27 mouse cellular contexts compared by ENCODE assay signal in the genomic region with DNA sequence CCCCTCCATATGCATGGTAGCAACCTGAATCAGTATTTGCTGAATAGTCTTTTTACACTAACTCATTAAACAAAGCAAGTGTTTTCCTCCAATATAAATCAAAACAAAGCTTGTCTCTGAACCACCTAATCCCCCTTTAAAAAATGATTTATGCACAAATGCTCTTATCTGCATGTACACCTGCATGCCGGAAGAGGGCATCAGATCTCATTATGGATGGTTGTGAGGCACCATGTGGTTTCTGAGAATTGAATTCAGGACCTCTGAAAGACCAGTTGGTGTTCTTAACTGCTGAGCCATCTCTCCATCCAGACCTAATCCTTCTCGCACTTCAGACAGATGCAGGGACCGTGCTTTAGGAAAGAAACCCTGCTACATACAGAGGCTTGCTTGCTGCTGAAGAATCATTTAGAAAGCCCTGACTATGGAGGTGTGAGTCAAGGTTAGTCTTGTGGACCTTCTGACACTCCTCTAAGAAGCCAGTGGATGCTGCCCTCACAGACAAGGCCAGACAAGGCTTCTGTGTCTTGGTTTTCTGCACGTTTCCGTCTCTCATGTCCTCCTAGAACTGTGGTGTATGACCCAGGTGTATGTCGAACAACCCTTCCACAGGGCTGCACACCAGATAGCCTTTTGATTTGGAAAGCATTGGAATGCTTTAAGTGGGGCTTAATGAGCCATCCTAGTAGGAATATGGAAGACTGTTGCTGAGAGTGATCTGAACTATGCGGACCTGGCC. TPM values are rescaled to one million over a fixed set of nuclear protein-coding genes. Genes with fewer than 3 reads are reported as not detected.
A peak's percentile ranks its signal among the peaks of the same experiment; 100 is the strongest.
DNase-seq lines count a peak whose midpoint lies in the region; ATAC-seq and TF ChIP-seq lines count a peak whose summit lies in the region.
"Had no signal": no experiment of that assay in that cellular context is flagged by ENCODE, and none has a peak within 500 bp of the region (broad histone marks: within the 10 kb centered on the region; RNA-seq: fewer than 3 reads in every experiment).

No protein-coding gene starts in this region.

- ATAC-seq in intestine, postnatal 0 days, result no peak
- ATAC-seq in intestine, embryonic 16.5 days, result no peak
- ATAC-seq in midbrain, embryonic 11.5 days (ENCODE audit: low FRiP score), result no peak
- ATAC-seq: activated CD4-positive, CD25-positive, alpha-beta regulatory T cell, adult 4 months had no signal

- no peak overlapping the region for H3K9ac ChIP-seq in intestine, postnatal 0 days (ENCODE audit: low read depth, low read length)
- no peak overlapping the region for H3K9ac ChIP-seq in intestine, embryonic 16.5 days (ENCODE audit: low read depth, low read length)
- H3K9ac ChIP-seq in midbrain, embryonic 11.5 days (ENCODE audit: low read length), result no peak overlapping the region
- H3K9ac ChIP-seq: embryonic facial prominence, embryonic 13.5 days; forebrain, embryonic 12.5 days; limb, embryonic 13.5 days; liver, embryonic 13.5 days; lung, embryonic 14.5 days; neural tube, embryonic 15.5 days had no signal

- H3K27me3 ChIP-seq in intestine, postnatal 0 days (replicated peaks; ENCODE audit: control insufficient read depth, insufficient read depth, low read length), result no peaks in the 10 kb centered on the region
- H3K27me3 ChIP-seq in intestine, embryonic 16.5 days (replicated peaks; ENCODE audit: control insufficient read depth, insufficient read depth, low read length), result no peaks in the 10 kb centered on the region
- H3K27me3 ChIP-seq in midbrain, embryonic 11.5 days (ENCODE audit: control insufficient read depth, insufficient read depth, low read length), result no peaks in the 10 kb centered on the region
- H3K27me3 ChIP-seq in midbrain, embryonic 10.5 days (ENCODE audit: low read depth, poor library complexity, severe bottlenecking), result no peaks in the 10 kb centered on the region
- H3K27me3 ChIP-seq: embryonic facial prominence, embryonic 13.5 days; forebrain, embryonic 12.5 days; limb, embryonic 13.5 days; liver, embryonic 13.5 days; neural tube, embryonic 15.5 days had no signal

- no peak for DNase-seq in gastrocnemius, adult 2 months
- no peak for DNase-seq in gastrocnemius, adult 18-20 months (ENCODE audit: low spot score)
- peak; percentile 61 for DNase-seq in midbrain, embryonic 11.5 days (ENCODE audit: low spot score, missing footprints)
- DNase-seq in midbrain, embryonic 10.5 days (ENCODE audit: low spot score), result no peak
- no peak for DNase-seq in cerebellum, adult 11 months
- DNase-seq in right cerebral cortex, adult 2 months (ENCODE audit: low spot score in 2 of 2), result no peak
- DNase-seq: adrenal gland, postnatal 14 days; cerebellum, adult 8-10 months; cerebellum, postnatal 36 days; embryo, embryonic 11 days; gastrocnemius, postnatal 10 days; kidney, adult 2 months; kidney, postnatal 10 days; liver, embryonic 13.5 days; lung, embryonic 14.5 days; lung, postnatal 36 days; thymus, adult 2 months had no signal

- no peaks in the 10 kb centered on the region for H3K4me1 ChIP-seq in intestine, postnatal 0 days (replicated peaks; ENCODE audit: control insufficient read depth, insufficient read depth, low read length)
- H3K4me1 ChIP-seq in intestine, embryonic 16.5 days (ENCODE audit: control insufficient read depth, insufficient read depth, low read length), result no peaks in the 10 kb centered on the region
- no peaks in the 10 kb centered on the region for H3K4me1 ChIP-seq in midbrain, embryonic 11.5 days (ENCODE audit: control insufficient read depth, insufficient read depth, low read length)
- no peaks in the 10 kb centered on the region for H3K4me1 ChIP-seq in midbrain, embryonic 10.5 days
- H3K4me1 ChIP-seq: embryonic facial prominence, embryonic 13.5 days; forebrain, embryonic 12.5 days; limb, embryonic 13.5 days; neural tube, embryonic 15.5 days had no signal

- no peak overlapping the region for H3K4me3 ChIP-seq in gastrocnemius, adult 2 months
- H3K4me3 ChIP-seq in intestine, postnatal 0 days (ENCODE audit: low read depth, low read length), result no peak overlapping the region
- H3K4me3 ChIP-seq in intestine, embryonic 16.5 days (ENCODE audit: low read length), result no peak overlapping the region
- no peak overlapping the region for H3K4me3 ChIP-seq in midbrain, embryonic 11.5 days (ENCODE audit: low read depth, low read length)
- no peak overlapping the region for H3K4me3 ChIP-seq in midbrain, embryonic 10.5 days
- H3K4me3 ChIP-seq: embryonic facial prominence, embryonic 13.5 days; erythroblast, embryonic 14.5 days; forebrain, embryonic 12.5 days; limb, embryonic 13.5 days; liver, embryonic 13.5 days; neural tube, embryonic 15.5 days had no signal

- intact Hi-C loops in gastrocnemius, adult 2 months (cut with DNase I), result no loop called here

- H3K9me3 ChIP-seq in intestine, postnatal 0 days (ENCODE audit: control insufficient read depth), result no peaks in the 10 kb centered on the region
- H3K9me3 ChIP-seq in intestine, embryonic 16.5 days (ENCODE audit: control insufficient read depth, low read length), result no peaks in the 10 kb centered on the region
- H3K9me3 ChIP-seq in midbrain, embryonic 11.5 days (ENCODE audit: control insufficient read depth, low read length), result no peaks in the 10 kb centered on the region
- H3K9me3 ChIP-seq in midbrain, embryonic 10.5 days (replicated peaks), result no peaks in the 10 kb centered on the region
- H3K9me3 ChIP-seq: embryonic facial prominence, embryonic 13.5 days; forebrain, embryonic 12.5 days; limb, embryonic 13.5 days; liver, embryonic 13.5 days; neural tube, embryonic 15.5 days had no signal

- no peak overlapping the region for H3K4me2 ChIP-seq in intestine, postnatal 0 days (replicated peaks; ENCODE audit: low read depth)
- H3K4me2 ChIP-seq in intestine, embryonic 16.5 days (ENCODE audit: low read depth, low read length), result no peak overlapping the region
- H3K4me2 ChIP-seq in midbrain, embryonic 11.5 days, result no peak overlapping the region
- H3K4me2 ChIP-seq: embryonic facial prominence, embryonic 13.5 days; forebrain, embryonic 12.5 days; limb, embryonic 13.5 days; liver, embryonic 13.5 days; lung, embryonic 14.5 days; neural tube, embryonic 15.5 days had no signal

- no peak; the same call in 1 of the 2 replicates for TF ChIP-seq CTCF in gastrocnemius, adult 2 months (IDR thresholded peaks at IDR 0.05)
- TF ChIP-seq CTCF in intestine, postnatal 0 days (IDR thresholded peaks at IDR 0.05; ENCODE audit: low read depth), result peak; percentile 9; the same call in 1 of the 2 replicates

- H3K36me3 ChIP-seq in intestine, postnatal 0 days (ENCODE audit: control insufficient read depth, insufficient read depth), result peaks cover 75% of the 10 kb centered on the region
- H3K36me3 ChIP-seq in intestine, embryonic 16.5 days (ENCODE audit: control insufficient read depth, insufficient read depth, low read length), result peaks cover 25% of the 10 kb centered on the region
- peaks cover 52% of the 10 kb centered on the region for H3K36me3 ChIP-seq in midbrain, embryonic 11.5 days (ENCODE audit: control insufficient read depth, insufficient read depth, low read length)
- peaks cover 98% of the 10 kb centered on the region for H3K36me3 ChIP-seq in midbrain, embryonic 10.5 days

- 87% methylated on average over 7 of the region's 7 CpGs for WGBS in intestine, postnatal 0 days
- 90% methylated on average over 7 of the region's 7 CpGs for WGBS in intestine, embryonic 16.5 days
- WGBS in midbrain, embryonic 11.5 days, result 94% methylated on average over 7 of the region's 7 CpGs
- WGBS in midbrain, embryonic 10.5 days, result 93% methylated on average over 7 of the region's 7 CpGs

- peak overlapping the region; percentile 84 for H3K27ac ChIP-seq in gastrocnemius, adult 2 months
- no peak overlapping the region for H3K27ac ChIP-seq in intestine, postnatal 0 days (ENCODE audit: low read depth, low read length)
- H3K27ac ChIP-seq in intestine, embryonic 16.5 days (ENCODE audit: low read length), result no peak overlapping the region
- H3K27ac ChIP-seq in midbrain, embryonic 11.5 days (ENCODE audit: low read depth, low read length), result no peak overlapping the region
- no peak overlapping the region for H3K27ac ChIP-seq in midbrain, embryonic 10.5 days (replicated peaks)
- H3K27ac ChIP-seq: embryonic facial prominence, embryonic 13.5 days; forebrain, embryonic 12.5 days; limb, embryonic 13.5 days; liver, embryonic 13.5 days; neural tube, embryonic 15.5 days had no signal

RNA-seq across cellular contexts. Expression of gene Smarce1, which starts 13.4 kb away (rescaled TPM):
- total RNA-seq in gastrocnemius, adult 2 months (2021), result 10 to 100 TPM; 33.2 to 33.4 TPM
- total RNA-seq in gastrocnemius, adult 18-20 months (2021), result 10 to 100 TPM; 28.0 to 33.2 TPM
- polyA plus RNA-seq in intestine, postnatal 0 days (2015; fragmentation: Nextera tagmentation; extraction: Ambion mirVana), result 73.1 and 80.0 TPM in 2 replicates
- 142 and 159 TPM in 2 replicates for polyA plus RNA-seq in intestine, embryonic 16.5 days (2015; fragmentation: Nextera tagmentation; extraction: Ambion mirVana)
- 184 and 194 TPM in 2 replicates for polyA plus RNA-seq in midbrain, embryonic 11.5 days (2014; fragmentation: Nextera tagmentation; extraction: Ambion mirVana)
- 296 and 338 TPM in 2 replicates for polyA plus RNA-seq in midbrain, embryonic 10.5 days (2016; fragmentation: Nextera tagmentation; extraction: Ambion mirVana)

RNA-seq across cellular contexts. Expression of gene Krt222, which starts 26.5 kb away (rescaled TPM):
- total RNA-seq in gastrocnemius, adult 2 months (2021), result 1 to 10 TPM; 2.0 to 6.1 TPM
- 1 to 10 TPM; 2.4 TPM for total RNA-seq in gastrocnemius, adult 18-20 months (2021)
- 0.42 and 0.61 TPM in 2 replicates for polyA plus RNA-seq in intestine, postnatal 0 days (2015; fragmentation: Nextera tagmentation; extraction: Ambion mirVana)
- polyA plus RNA-seq in intestine, embryonic 16.5 days (2015; fragmentation: Nextera tagmentation; extraction: Ambion mirVana), result 0.22 and 0.54 TPM in 2 replicates
- 0.40 and 0.68 TPM in 2 replicates for polyA plus RNA-seq in midbrain, embryonic 11.5 days (2014; fragmentation: Nextera tagmentation; extraction: Ambion mirVana)
- 0.12 and 0.24 TPM in 2 replicates for polyA plus RNA-seq in midbrain, embryonic 10.5 days (2016; fragmentation: Nextera tagmentation; extraction: Ambion mirVana)
- total RNA-seq: granulocyte monocyte progenitor cell, adult 5-6 weeks; megakaryocyte-erythroid progenitor cell, adult 5-6 weeks had no signal
